ENCODE assay signal across 9 mouse cellular contexts in genomic region chr12:32920185-32920788, GRCm38 (mm10). TPM values are rescaled to one million over a fixed set of nuclear protein-coding genes. Genes with fewer than 3 reads are reported as not detected.
DNase-seq lines count a peak whose midpoint lies in the region; ATAC-seq lines count a peak whose summit lies in the region.
"Had no signal": no experiment of that assay in that cellular context is flagged by ENCODE, and none has a peak within 500 bp of the region (broad histone marks: within the 10 kb centered on the region; RNA-seq: fewer than 3 reads in every experiment).

No protein-coding gene starts in this region.

- no peak overlapping the region for H3K4me3 ChIP-seq in intestine, embryonic 14.5 days (ENCODE audit: low read depth, low read length)
- H3K4me3 ChIP-seq in intestine, embryonic 16.5 days (ENCODE audit: low read length), result no peak overlapping the region
- H3K4me3 ChIP-seq: megakaryocyte, embryonic 14.5 days had no signal

- H3K4me1 ChIP-seq in intestine, embryonic 14.5 days (replicated peaks; ENCODE audit: control insufficient read depth, insufficient read depth, low read length), result no peaks in the 10 kb centered on the region
- H3K4me1 ChIP-seq in intestine, embryonic 16.5 days (ENCODE audit: control insufficient read depth, insufficient read depth, low read length), result no peaks in the 10 kb centered on the region

- intact Hi-C loops in left cerebral cortex, postnatal 4 days (cut with DNase I), result no loop called here

- no peaks in the 10 kb centered on the region for H3K27me3 ChIP-seq in intestine, embryonic 14.5 days (replicated peaks; ENCODE audit: control insufficient read depth, insufficient read depth, low read length)
- H3K27me3 ChIP-seq in intestine, embryonic 16.5 days (replicated peaks; ENCODE audit: control insufficient read depth, insufficient read depth, low read length), result no peaks in the 10 kb centered on the region

- WGBS in intestine, embryonic 14.5 days, result 68% methylated on average over 8 of the region's 8 CpGs
- WGBS in intestine, embryonic 16.5 days, result 70% methylated on average over 8 of the region's 8 CpGs

- ATAC-seq in intestine, embryonic 14.5 days (replicated peaks; ENCODE audit: low FRiP score, low TSS enrichment, low read depth), result no peak
- no peak for ATAC-seq in intestine, embryonic 16.5 days
- peak; percentile 67; the same call in 1 of the 2 replicates for ATAC-seq in erythroid progenitor cell, adult 5-6 weeks (replicated peaks; ENCODE audit: low FRiP score, poor library complexity, severe bottlenecking)

- peak; percentile 62 for DNase-seq in intestine, embryonic 14.5 days (ENCODE audit: low spot score)
- peak; percentile 51 to 62 for DNase-seq in CD8-positive naive resting alpha-beta T cell, adult 2 months (ENCODE audit: low read depth in 2 of 2, low spot score in 2 of 2)
- peak; percentile 78 for DNase-seq in adrenal gland, adult 2 months
- peak; percentile 50 for DNase-seq in left cerebral cortex, postnatal 4 days
- peak; percentile 69 for DNase-seq in ovary, postnatal 36 days (ENCODE audit: low spot score)
- peak; percentile 89 for DNase-seq in urinary bladder, postnatal 14 days (ENCODE audit: low spot score)

- no peak overlapping the region for H3K9ac ChIP-seq in intestine, embryonic 14.5 days (ENCODE audit: low read length)
- no peak overlapping the region for H3K9ac ChIP-seq in intestine, embryonic 16.5 days (ENCODE audit: low read depth, low read length)

- no peaks in the 10 kb centered on the region for H3K36me3 ChIP-seq in intestine, embryonic 14.5 days (ENCODE audit: control insufficient read depth, insufficient read depth, low read length)
- no peaks in the 10 kb centered on the region for H3K36me3 ChIP-seq in intestine, embryonic 16.5 days (ENCODE audit: control insufficient read depth, insufficient read depth, low read length)

- no peak overlapping the region for H3K27ac ChIP-seq in intestine, embryonic 14.5 days (ENCODE audit: low read depth)
- no peak overlapping the region for H3K27ac ChIP-seq in intestine, embryonic 16.5 days (ENCODE audit: low read length)

- no peaks in the 10 kb centered on the region for H3K9me3 ChIP-seq in intestine, embryonic 14.5 days (ENCODE audit: control insufficient read depth, low read length)
- no peaks in the 10 kb centered on the region for H3K9me3 ChIP-seq in intestine, embryonic 16.5 days (ENCODE audit: control insufficient read depth, low read length)

- H3K4me2 ChIP-seq in intestine, embryonic 14.5 days (ENCODE audit: low read length), result no peak overlapping the region
- no peak overlapping the region for H3K4me2 ChIP-seq in intestine, embryonic 16.5 days (ENCODE audit: low read depth, low read length)

RNA-seq across cellular contexts. Expression of gene Sypl, which starts 33.4 kb away (rescaled TPM):
- 127 and 129 TPM in 2 replicates for polyA plus RNA-seq in intestine, embryonic 14.5 days (2014; fragmentation: Nextera tagmentation; extraction: Ambion mirVana)
- 168 and 172 TPM in 2 replicates for polyA plus RNA-seq in intestine, embryonic 16.5 days (2015; fragmentation: Nextera tagmentation; extraction: Ambion mirVana)
- total RNA-seq in adrenal gland, adult 2 months (2021), result 100 to 1,000 TPM; 109 to 117 TPM
- 27.4 and 41.4 TPM in 2 replicates for polyA plus RNA-seq in adrenal gland, adult 2 months (2012; rRNA removed)
- 32.1 and 35.6 TPM in 2 replicates for total RNA-seq in erythroid progenitor cell, adult 5-6 weeks (2015; ENCODE audit: low replicate concordance)
- total RNA-seq in erythroid progenitor cell, adult 5-6 weeks (2017; ENCODE audit: low replicate concordance), result 24.4 and 27.0 TPM in 2 replicates
- 10 to 100 TPM; 32.2 TPM for total RNA-seq in left cerebral cortex, postnatal 4 days (2021)
